ENCODE assay signal across 11 mouse cellular contexts in the genomic region with DNA sequence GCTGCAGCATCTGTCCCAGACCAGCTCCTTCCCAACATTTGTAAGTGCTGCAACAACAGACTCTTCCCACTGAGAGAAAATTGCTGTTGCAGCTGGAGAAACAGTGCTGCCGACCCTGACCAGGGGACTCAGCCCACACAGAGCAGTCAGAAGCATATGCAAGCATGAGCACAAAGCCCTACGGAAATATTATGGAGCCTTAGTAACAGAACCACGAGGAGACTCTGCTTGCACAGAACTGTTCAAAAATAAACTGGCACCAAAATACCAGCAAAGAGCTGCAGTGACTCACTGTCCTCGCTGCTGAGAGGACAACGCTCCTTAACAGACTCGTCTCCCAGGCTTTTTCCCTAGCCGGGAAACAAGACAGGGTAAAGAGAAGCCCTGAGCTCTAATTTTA. TPM values are rescaled to one million over a fixed set of nuclear protein-coding genes. Genes with fewer than 3 reads are reported as not detected.
DNase-seq lines count a peak whose midpoint lies in the region; ATAC-seq and TF ChIP-seq lines count a peak whose summit lies in the region.
"Had no signal": no experiment of that assay in that cellular context is flagged by ENCODE, and none has a peak within 500 bp of the region (broad histone marks: within the 10 kb centered on the region; RNA-seq: fewer than 3 reads in every experiment).

No protein-coding gene starts in this region.

- no peaks in the 10 kb centered on the region for H3K27me3 ChIP-seq in forebrain, postnatal 0 days (ENCODE audit: insufficient read depth, low read length)
- H3K27me3 ChIP-seq in forebrain, embryonic 14.5 days (replicated peaks; ENCODE audit: control insufficient read depth, insufficient read depth, low read length): no peaks in the 10 kb centered on the region
- no peaks in the 10 kb centered on the region for H3K27me3 ChIP-seq in liver, embryonic 12.5 days (replicated peaks)
- no peaks in the 10 kb centered on the region for H3K27me3 ChIP-seq in liver, embryonic 11.5 days (replicated peaks; ENCODE audit: control insufficient read depth, insufficient read depth, low read length)
- H3K27me3 ChIP-seq: limb, embryonic 13.5 days; midbrain, embryonic 12.5 days had no signal

- no peak overlapping the region for H3K9ac ChIP-seq in forebrain, postnatal 0 days
- no peak overlapping the region for H3K9ac ChIP-seq in forebrain, embryonic 14.5 days (ENCODE audit: low read length)
- H3K9ac ChIP-seq in liver, embryonic 12.5 days: no peak overlapping the region
- H3K9ac ChIP-seq in liver, embryonic 11.5 days (ENCODE audit: low read depth, low read length): no peak overlapping the region
- H3K9ac ChIP-seq: limb, embryonic 13.5 days; midbrain, embryonic 12.5 days had no signal

- ATAC-seq in forebrain, postnatal 0 days: peak; percentile 40
- ATAC-seq in forebrain, embryonic 14.5 days: no peak
- no peak for ATAC-seq in liver, embryonic 12.5 days
- no peak for ATAC-seq in liver, embryonic 11.5 days (replicated peaks; ENCODE audit: low FRiP score)
- no peak for ATAC-seq in granulocyte monocyte progenitor cell, adult 5-6 weeks (replicated peaks; ENCODE audit: poor library complexity, severe bottlenecking)

- WGBS in forebrain, postnatal 0 days: 58% methylated on average over 7 of the region's 7 CpGs
- WGBS in forebrain, embryonic 14.5 days: 88% methylated on average over 7 of the region's 7 CpGs
- 75% methylated on average over 7 of the region's 7 CpGs for WGBS in liver, embryonic 12.5 days (ENCODE audit: insufficient replicate concordance)
- WGBS in liver, embryonic 11.5 days: 77% methylated on average over 7 of the region's 7 CpGs

- TF ChIP-seq CTCF in forebrain, postnatal 0 days (IDR thresholded peaks at IDR 0.05; ENCODE audit: low read depth): no peak

- H3K4me2 ChIP-seq in forebrain, postnatal 0 days (ENCODE audit: low read depth): no peak overlapping the region
- no peak overlapping the region for H3K4me2 ChIP-seq in forebrain, embryonic 14.5 days (ENCODE audit: low read length)
- no peak overlapping the region for H3K4me2 ChIP-seq in liver, embryonic 12.5 days
- no peak overlapping the region for H3K4me2 ChIP-seq in liver, embryonic 11.5 days
- H3K4me2 ChIP-seq: limb, embryonic 13.5 days; midbrain, embryonic 12.5 days had no signal

- H3K36me3 ChIP-seq in forebrain, postnatal 0 days (ENCODE audit: insufficient read depth): no peaks in the 10 kb centered on the region
- H3K36me3 ChIP-seq in forebrain, embryonic 14.5 days (ENCODE audit: control insufficient read depth, insufficient read depth, low read length): no peaks in the 10 kb centered on the region
- H3K36me3 ChIP-seq in liver, embryonic 12.5 days: peaks cover 5% of the 10 kb centered on the region
- H3K36me3 ChIP-seq in liver, embryonic 11.5 days (ENCODE audit: control insufficient read depth, insufficient read depth, low read length): no peaks in the 10 kb centered on the region
- H3K36me3 ChIP-seq: limb, embryonic 13.5 days; midbrain, embryonic 12.5 days had no signal

- peak; percentile 37 for DNase-seq in forebrain, postnatal 0 days
- DNase-seq in forebrain, embryonic 14.5 days (ENCODE audit: low spot score): no peak
- no peak for DNase-seq in liver, embryonic 11.5 days (ENCODE audit: low spot score)
- DNase-seq in layer of hippocampus, postnatal 10 days (ENCODE audit: low spot score in 2 of 2): peak; percentile 21 to 28
- DNase-seq in right cerebral cortex, postnatal 36 days (ENCODE audit: low spot score in 2 of 2): peak; percentile 66 to 86
- no peak for DNase-seq in kidney, postnatal 10 days
- DNase-seq: cerebellum, adult 9-10 months had no signal

- H3K27ac ChIP-seq in forebrain, postnatal 0 days (ENCODE audit: low read depth, low read length): 0 out of 2 replicates have a peak overlapping the region, but pooled peaks have one; percentile 2
- H3K27ac ChIP-seq in forebrain, embryonic 14.5 days (ENCODE audit: low read depth, low read length): no peak overlapping the region
- H3K27ac ChIP-seq in liver, embryonic 12.5 days: 0 out of 2 replicates have a peak overlapping the region, but pooled peaks have one; percentile 3
- H3K27ac ChIP-seq in liver, embryonic 11.5 days (ENCODE audit: low read depth, low read length): no peak overlapping the region
- H3K27ac ChIP-seq: limb, embryonic 13.5 days; midbrain, embryonic 12.5 days had no signal

- H3K9me3 ChIP-seq in forebrain, postnatal 0 days (ENCODE audit: low read length): no peaks in the 10 kb centered on the region
- H3K9me3 ChIP-seq in forebrain, embryonic 14.5 days (replicated peaks; ENCODE audit: control insufficient read depth, low read length): no peaks in the 10 kb centered on the region
- H3K9me3 ChIP-seq in liver, embryonic 12.5 days (replicated peaks): no peaks in the 10 kb centered on the region
- no peaks in the 10 kb centered on the region for H3K9me3 ChIP-seq in liver, embryonic 11.5 days (ENCODE audit: control insufficient read depth, low read length)
- H3K9me3 ChIP-seq: limb, embryonic 13.5 days; midbrain, embryonic 12.5 days had no signal

- no peak overlapping the region for H3K4me3 ChIP-seq in forebrain, postnatal 0 days (ENCODE audit: low read depth, low read length)
- no peak overlapping the region for H3K4me3 ChIP-seq in forebrain, embryonic 14.5 days (ENCODE audit: low read depth, low read length)
- H3K4me3 ChIP-seq in liver, embryonic 12.5 days: no peak overlapping the region
- no peak overlapping the region for H3K4me3 ChIP-seq in liver, embryonic 11.5 days (ENCODE audit: low read depth, low read length)
- H3K4me3 ChIP-seq: limb, embryonic 13.5 days; midbrain, embryonic 12.5 days had no signal

- H3K4me1 ChIP-seq in forebrain, postnatal 0 days (ENCODE audit: insufficient read depth): no peaks in the 10 kb centered on the region
- H3K4me1 ChIP-seq in forebrain, embryonic 14.5 days (ENCODE audit: control insufficient read depth, insufficient read depth, low read length): no peaks in the 10 kb centered on the region
- peaks cover 68% of the 10 kb centered on the region for H3K4me1 ChIP-seq in liver, embryonic 12.5 days
- H3K4me1 ChIP-seq in liver, embryonic 11.5 days (replicated peaks; ENCODE audit: control insufficient read depth, insufficient read depth, low read length): peaks cover 39% of the 10 kb centered on the region
- H3K4me1 ChIP-seq: midbrain, embryonic 12.5 days had no signal

RNA-seq across cellular contexts. Expression of a gene that starts 47.0 kb away (rescaled TPM):
- 13.8 and 20.9 TPM in 2 replicates for total RNA-seq in forebrain, postnatal 0 days (2014; rRNA removed)
- polyA plus RNA-seq in forebrain, postnatal 0 days (2015; fragmentation: Nextera tagmentation; extraction: Ambion mirVana): 10.4 and 16.5 TPM in 2 replicates
- 11.0 and 14.9 TPM in 2 replicates for polyA plus RNA-seq in forebrain, embryonic 14.5 days (2014; fragmentation: Nextera tagmentation; extraction: Ambion mirVana)
- 65.1 and 68.4 TPM in 2 replicates for polyA plus RNA-seq in liver, embryonic 12.5 days (2016; fragmentation: Nextera tagmentation; extraction: Ambion mirVana)
- polyA plus RNA-seq in liver, embryonic 11.5 days (2014; fragmentation: Nextera tagmentation; extraction: Ambion mirVana): 82.9 and 89.3 TPM in 2 replicates
- 10 to 100 TPM; 38.3 to 49.7 TPM for total RNA-seq in layer of hippocampus, postnatal 10 days (2021)
- total RNA-seq in granulocyte monocyte progenitor cell, adult 5-6 weeks (2014; fragmentation: Nextera tagmentation): 43.3 and 56.8 TPM in 2 replicates
- total RNA-seq in granulocyte monocyte progenitor cell, adult 5-6 weeks (2017): 65.2 and 91.1 TPM in 2 replicates

Comparison
In these comparisons a context has a peak if more than half of its experiments do, and no peak if none do; other contexts are left out.
1. DNase-seq: peak in forebrain, postnatal 0 days (single experiment), layer of hippocampus, postnatal 10 days (2 of 2) and right cerebral cortex, postnatal 36 days (2 of 2); none in forebrain, embryonic 14.5 days (single experiment), liver, embryonic 11.5 days (single experiment) and kidney, postnatal 10 days (single experiment).
2. H3K27ac ChIP-seq: peak in forebrain, postnatal 0 days (single experiment) and liver, embryonic 12.5 days (single experiment); none in forebrain, embryonic 14.5 days (single experiment) and liver, embryonic 11.5 days (single experiment).